Mouse (Mus musculus) c-Kit-positive CD71-positive TER-119-positive erythroid progenitor cells, embryonic 14.5 days (primary cell): ENCODE measurements around the gene Vmn1r132.
"Not testable (repeated sequence)": the region's sequence is repeated elsewhere in the genome, so short reads cannot be mapped to it uniquely, and the experiment has no call there.

Experiments used
- DNase-seq: peaks from one replicate; pipeline ENCODE4 v3.0.0-alpha.2; 2013; ENCODE audit warnings: low spot score

The Vmn1r132 gene

DNA sequence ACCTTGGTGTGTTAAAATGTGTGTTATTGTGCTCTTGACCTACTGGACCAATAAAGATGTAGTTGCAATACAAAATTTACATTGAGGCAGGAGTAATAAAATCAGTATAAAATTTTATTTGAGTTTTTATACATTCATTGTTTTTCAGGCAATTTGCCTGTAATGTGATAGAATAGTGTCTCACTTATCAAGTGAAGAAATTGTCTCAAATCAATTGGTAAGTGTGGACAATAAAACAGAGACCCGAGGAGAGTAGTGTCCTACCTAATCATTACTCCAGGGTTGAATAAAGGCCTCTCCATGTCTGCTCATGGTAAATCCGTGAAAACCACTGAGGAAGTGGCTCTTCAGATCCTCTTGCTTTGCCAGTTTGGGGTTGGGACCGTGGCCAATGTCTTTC lies at the start of gene Vmn1r132:
TSS of gene Vmn1r132 (plus strand) at position 301 of the 400 bp plus-strand sequence.
- DNase-seq: not testable (repeated sequence)
